Mouse (Mus musculus) CD4-positive, CD25-positive, alpha-beta regulatory T cell, adult 4 months (primary cell): ENCODE measurements around the gene 1700025G04Rik. TPM values are rescaled to one million over a fixed set of nuclear protein-coding genes. Genes with fewer than 3 reads are reported as not detected.
A peak's percentile ranks its signal among the peaks of the same experiment; 100 is the strongest.
"Not testable (repeated sequence)": the region's sequence is repeated elsewhere in the genome, so short reads cannot be mapped to it uniquely, and the experiment has no call there.

Source experiments
- ATAC-seq: one replicate; pipeline ENCODE4 v1.8.0; 2017
- polyA plus RNA-seq, 2 experiments: library from polyadenylated mRNA; unstranded; fragments of 100-300 nt; shearing (Covaris generic); gene quantifications; one replicate each; pipeline ENCODE4 v1.2.1; 2017

The 1700025G04Rik gene
- polyA plus RNA-seq, 2 experiments from 2014 or later: 1.3 to 3.9 TPM

DNA sequence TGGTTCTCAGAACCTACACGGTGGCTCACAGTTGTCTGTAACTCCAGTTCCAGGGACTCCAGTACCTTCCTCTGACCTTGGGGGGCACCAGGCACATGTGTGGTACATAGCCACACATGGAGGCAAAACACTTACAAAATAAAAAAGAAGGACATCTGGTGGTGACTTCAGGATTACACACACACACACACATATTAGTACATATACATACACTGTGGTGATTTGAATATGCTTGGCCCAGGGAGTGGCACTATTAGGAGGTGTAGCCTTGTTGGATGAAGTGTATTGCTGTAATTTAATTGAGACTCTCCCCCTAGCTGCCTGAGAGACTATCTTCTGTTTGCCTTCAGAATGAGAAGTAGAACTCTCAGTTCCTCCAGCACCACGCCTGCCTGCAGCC lies 241.6 kb downstream of the 1700025G04Rik start:
- ATAC-seq: no peak

DNA sequence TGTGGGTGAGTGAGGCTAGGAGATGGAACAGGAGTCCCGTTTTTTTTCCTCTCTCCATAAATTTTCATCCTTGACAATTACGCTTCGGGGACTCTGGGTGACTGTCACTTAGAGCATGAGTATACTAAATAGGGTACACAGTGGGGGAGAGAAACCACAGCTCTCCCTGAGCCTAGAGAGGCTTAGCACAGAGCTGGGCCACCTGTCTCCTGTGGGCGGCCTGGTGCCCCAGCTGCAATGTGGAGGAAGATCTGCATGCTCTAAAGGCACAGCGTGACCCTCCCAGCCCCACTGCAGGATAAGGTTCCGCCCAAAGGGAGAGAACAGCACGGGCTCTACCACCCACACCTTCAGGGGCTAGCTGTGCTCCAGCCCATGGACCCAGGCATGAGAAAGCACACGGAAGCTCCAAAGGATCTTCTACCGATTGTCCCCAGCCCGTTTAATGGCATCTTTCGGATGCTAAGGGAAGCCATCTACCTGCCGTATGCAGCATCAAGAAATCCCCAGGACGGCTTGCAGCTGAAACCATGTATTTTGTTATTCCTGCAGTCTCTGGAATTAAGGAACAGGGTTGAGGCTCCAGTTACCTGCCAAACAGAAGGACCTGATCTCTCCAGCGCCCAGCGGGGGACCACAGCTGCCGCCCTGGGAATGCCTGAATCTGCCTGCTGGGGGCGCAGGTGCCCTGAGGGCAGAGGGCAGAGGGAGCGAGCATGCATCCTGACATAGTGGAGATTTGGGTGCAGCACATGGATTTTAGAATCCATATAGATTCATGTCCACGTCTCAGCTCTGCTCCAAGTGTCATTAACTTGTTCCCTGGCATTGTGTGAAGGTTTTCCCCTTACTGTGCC lies 243.8 kb downstream of the 1700025G04Rik start:
- ATAC-seq: no peak

DNA sequence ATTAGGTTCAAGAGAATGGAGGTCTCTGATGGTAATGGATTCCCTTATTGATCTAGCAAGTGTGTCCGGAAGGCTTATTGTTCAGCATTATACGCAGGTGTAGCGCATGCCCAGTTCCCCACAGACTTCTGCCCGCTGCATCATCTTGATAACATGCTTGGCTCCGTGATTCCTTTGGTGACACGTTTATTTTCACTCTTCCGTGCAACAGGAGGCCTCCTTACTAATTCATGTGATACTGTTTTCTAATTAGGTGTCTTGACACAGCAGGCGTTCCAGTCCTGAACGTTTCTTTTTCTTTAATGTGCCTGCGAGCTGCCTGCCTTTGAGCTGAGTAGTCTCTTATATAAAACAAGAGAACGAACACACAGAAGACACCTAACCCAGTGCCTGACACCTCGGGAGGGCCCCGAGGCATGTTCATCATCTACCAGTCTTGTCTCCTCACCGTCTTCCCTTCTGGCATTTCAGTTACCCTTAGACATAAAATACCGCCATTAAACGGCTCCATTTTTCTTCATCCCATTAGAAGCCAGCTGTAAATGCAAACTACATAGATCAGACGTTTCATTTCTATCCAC lies 244.6 kb downstream of the 1700025G04Rik start:
- ATAC-seq: no peak

DNA sequence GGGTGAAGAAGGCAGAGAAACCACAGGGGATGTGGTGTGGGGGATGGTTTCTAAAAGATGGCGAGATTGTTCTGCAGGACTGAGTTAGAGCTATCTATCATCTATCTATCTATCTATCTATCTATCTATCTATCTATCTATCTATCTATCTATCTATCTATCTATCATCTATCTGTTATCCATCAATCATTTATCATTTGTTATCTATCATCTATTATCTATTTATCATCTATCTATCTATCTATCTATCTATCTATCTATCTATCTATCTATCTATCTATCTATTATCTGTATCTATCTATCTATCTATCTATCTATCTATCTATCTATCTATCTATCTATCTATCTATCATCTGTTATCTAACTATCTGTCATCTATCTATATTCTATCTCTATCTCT lies 249.6 kb downstream of the 1700025G04Rik start:
- not testable (repeated sequence) for ATAC-seq

DNA sequence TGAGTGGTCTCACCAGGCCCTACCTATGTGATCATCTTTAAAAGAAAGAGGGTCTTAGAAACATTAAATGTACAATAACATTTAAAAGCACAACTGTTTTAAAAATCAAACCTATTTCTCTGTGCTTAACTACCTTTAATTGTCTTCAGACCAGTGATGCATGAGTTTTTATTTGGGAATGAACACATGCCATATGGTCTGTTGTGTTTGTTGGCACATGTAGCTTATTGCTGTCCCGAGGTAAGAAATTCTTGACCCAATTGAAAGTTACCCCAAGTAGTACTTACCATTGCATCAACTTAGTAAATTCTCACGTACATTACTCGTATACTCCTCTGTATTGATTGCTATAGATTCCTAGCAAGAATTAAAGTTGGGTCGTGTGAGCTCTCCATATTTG lies 254.7 kb downstream of the 1700025G04Rik start:
- ATAC-seq: no peak

DNA sequence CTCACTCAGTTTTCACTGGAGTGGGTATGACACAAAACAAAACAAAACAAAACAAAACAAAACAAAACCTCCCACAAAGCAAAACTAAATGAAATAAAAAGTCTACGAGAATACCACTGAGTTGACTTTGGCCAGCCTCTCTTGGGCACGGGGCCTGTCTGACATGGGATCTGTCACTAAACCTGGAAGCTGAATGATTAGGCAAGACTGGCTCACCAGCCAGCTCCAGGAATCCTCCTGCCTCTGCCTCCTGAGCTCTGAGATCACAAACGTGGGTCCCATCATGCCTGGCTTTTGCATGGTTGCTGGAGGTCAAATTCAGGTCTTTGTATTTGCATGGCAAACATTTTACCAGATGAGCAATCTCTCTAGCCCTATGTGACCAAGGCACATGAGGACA lies 258.1 kb downstream of the 1700025G04Rik start:
- ATAC-seq: no peak

DNA sequence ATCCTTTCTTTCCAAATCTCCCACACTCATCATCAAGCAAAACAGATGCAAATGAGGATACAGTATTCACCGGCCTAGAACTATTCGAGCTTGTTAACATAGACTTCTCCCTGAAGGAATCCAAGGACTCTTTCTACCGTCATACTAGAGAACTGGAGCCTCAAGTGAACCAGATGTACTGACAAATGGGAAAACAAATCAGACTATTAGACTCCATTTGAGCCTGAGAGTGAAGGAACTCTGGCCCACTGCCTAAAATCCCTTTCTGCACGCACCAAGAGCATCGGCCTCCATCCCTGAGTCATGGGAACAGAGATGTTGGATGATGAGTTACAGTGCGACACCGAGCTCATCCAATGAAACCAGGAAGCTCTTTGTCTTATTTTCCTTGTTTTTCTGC lies 264.9 kb downstream of the 1700025G04Rik start:
- ATAC-seq: no peak

DNA sequence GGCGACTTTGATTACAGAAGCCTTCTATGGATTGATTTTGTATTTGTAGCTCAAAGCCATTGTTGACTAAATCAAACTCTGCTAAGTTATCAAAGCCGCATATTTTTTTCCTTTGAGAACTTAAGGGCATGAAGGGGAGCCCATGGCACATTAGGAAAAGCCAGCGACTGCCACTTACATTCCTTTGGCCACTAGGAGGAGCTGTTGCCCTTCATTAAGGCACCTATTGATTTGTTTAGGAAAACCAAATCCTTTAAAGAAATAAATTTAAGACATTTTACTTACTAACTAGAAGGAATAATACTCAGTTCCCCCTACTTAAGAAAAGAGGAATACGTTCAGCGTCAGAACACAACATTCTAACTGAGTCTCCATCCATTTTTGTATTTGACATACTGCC lies 269.5 kb downstream of the 1700025G04Rik start:
- ATAC-seq: peak; percentile 72

DNA sequence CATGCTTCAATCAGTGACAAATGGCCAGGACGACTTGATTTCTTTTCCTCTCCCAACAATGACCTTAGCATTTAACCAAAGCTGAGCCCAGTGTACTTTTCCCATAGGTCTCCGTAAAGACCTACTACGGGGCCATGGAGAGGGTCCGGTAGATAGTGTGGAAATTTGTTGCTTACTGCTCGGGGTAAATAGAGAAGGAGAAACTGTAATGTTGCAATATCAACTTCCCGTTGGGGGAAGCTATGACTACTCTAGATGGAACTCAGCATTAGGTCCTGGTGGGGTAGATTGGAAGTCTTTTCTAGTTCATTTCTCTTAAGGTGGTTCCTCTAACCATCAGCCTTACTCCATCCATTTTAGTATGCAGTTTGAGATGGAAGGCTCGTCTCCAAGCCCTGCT lies 270.7 kb downstream of the 1700025G04Rik start:
- no peak for ATAC-seq

DNA sequence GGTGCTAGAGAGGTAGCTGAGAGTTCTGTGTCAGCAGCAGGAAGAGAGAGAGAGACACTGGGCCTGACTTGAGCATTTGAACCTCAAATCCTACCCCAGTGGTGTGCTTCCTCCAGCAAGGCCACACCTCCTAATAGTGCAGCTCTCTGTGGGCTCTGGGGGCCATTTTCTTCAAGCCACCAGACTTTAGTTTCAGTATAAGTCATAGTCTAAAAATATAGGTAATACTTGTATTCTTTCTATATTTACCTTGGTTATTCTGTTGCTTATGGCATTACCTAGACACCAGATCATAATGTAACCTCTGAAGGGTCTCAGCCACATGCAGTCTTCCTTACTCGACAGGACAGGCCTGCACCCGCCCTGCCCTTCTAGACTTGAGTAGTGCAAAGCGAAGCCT lies 273.9 kb downstream of the 1700025G04Rik start:
- ATAC-seq: no peak

DNA sequence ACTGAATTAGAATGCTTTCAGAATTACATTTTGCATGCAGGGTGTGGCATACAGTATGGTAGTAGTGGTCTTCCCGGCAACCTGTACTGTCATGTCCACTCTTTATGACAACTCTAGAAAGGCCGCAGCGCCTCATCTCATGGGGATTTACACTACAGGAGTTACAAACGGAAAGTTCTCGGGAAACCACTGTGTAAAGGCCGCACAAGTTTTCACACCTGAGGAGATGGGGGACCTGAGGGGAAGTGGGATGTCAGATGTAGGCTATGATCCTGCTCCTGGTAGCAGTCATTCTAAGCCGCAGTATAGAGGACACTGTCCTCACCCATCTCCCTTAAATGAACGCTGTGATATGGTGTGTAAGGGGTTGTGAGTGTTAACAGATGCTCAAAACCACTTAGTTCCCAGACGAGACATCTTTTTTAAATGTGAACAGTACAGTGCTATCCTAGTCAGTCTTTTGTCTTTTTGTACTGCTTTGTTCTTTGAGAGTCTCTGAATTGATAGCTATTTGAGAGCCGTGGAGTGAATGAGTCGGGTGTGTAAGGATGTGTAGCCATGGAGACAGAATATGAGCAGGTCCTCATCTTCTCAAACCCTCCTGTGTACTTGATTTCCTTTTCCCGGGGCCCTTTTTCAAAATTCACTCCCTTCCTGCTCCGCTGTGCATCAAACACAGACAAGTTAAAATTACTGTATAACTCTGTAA lies 277.8 kb downstream of the 1700025G04Rik start:
- no peak for ATAC-seq

DNA sequence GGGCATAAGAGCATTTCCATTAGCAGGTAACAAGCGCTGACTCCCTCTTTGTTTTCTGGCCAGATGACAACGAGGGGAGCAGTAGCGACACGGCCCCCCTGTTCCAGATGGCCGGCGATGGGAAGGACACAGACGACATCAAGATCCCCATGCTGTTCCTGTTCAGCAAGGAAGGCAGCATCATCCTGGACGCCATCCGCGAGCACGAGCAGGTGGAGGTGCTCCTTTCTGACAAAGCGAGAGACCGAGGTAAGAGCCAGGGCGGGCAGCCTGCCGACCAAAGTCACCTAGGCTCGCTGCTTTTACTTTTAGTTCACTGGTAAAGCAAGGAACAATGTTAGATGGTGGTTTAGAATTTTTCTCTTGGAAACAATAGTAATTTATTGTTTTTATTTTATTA lies 278.5 kb downstream of the 1700025G04Rik start:
- ATAC-seq: no peak

DNA sequence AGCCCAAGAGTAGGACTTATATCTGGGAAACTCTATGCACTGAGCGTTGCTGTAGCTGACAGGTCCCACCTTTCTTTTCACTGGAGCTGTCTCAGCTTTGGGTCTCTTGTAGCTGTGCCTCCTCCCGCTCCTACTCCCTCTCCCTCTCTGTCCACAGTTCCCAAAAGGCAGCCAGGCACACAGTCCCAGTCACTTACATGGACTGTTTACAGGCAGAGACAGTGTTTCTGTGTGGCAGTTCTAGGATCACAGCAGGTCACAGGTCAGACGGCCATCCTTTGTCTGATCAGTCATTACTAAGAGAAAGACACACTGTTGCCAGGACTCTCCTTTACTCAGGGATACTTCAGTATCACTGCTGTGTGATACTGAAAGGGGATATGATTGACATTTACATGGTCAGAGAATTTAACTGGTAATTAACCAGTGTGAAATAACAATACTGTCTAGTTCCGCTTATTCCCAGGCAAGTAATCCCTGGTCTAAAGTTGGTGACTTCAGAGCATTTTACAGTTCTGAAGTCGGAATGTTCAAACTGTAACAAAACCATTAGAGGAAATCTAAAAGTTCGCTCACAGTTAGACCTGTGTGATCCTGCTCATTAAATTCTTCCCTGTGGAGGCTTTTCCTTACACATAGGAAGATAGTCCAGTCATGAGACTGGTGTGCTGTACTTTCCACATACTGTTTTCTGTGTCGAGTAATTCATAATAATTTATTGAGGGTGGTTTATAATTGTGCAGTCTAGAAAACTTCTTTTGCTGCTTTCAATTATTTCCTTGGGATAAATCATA lies 279.1 kb downstream of the 1700025G04Rik start:
- ATAC-seq: no peak

DNA sequence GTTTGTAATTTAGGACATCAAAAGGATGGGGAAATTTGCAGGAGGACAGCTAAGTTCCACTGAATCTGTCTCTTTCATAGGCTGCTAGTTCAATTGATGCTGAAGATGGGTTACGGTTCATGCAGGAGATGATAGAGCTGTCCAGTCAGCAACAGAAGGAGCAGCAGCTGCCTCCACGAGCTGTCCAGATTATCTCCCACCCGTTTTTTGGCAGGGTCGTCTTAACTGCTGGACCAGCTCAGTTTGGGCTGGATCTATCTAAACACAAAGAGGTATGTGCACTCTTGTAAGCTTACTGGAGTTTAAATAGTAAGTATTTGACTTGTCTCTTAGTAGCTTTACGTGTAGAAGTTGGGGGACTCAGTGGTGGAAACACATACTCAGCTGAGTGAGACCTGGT lies 282.6 kb downstream of the 1700025G04Rik start:
- no peak for ATAC-seq

DNA sequence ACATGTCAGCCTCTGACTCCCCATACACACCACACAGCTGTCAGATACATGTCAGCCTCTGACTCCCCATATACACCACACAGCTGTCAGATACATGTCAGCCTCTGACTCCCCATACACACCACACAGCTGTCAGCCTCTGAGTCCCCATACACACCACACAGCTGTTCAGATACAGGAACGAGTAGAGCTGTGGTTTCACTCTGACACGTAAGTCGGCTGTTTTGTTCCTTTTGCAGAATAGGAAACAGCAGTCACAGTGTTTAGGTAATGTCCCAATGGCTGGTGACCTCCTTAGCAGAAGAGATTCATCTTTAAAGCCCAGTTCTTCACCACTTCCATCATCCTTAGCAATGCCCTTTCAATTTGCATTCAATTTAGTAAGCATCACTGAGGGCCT lies 287.1 kb downstream of the 1700025G04Rik start:
- ATAC-seq: not testable (repeated sequence)
